Mouse (Mus musculus): ENCODE data around the gene Vmn1r137. TPM values are rescaled to one million over a fixed set of nuclear protein-coding genes. Genes with fewer than 3 reads are reported as not detected.

The Vmn1r137 gene
- polyA plus RNA-seq (2021; fragmentation: Nextera tagmentation) = not detected in 2 replicates
- long read RNA-seq, experiment 1 = 0 reads
- long read RNA-seq, experiment 2 = 0 reads

DNA sequence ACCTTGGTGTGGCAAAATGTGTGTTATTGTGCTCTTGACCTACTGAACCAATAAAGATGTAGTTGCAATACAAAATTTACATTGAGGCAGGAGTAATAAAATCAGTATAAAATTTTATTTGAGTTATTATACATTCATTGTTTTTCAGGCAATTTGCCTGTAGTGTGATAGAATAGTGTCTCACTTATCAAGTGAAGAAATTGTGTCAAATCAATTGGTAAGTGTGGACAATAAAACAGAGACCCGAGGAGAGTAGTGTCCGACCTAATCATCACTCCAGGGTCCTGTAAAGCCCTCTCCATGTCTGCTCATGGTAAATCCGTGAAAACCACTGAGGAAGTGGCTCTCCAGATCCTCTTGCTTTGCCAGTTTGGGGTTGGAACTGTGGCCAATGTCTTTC is at the start of gene Vmn1r137:
Gene Vmn1r137 (plus strand): TSS at position 301 of the 400 bp plus-strand sequence.

DNA sequence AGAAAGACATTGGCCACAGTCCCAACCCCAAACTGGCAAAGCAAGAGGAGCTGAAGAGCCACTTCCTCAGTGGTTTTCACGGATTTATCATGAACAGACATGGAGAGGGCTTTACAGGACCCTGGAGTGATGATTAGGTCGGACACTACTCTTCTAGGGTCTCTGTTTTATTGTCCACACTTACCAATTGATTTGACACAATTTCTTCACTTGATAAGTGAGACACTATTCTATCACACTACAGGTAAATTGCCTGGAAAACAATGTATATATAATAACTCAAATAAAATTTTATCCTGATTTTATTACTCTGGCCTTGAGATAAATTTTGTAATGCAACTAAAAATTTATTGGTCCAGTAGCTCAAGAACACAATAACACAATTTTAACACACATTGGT is 34.4 kb downstream of the Vmn1r137 start, which contains the start of gene Vmn1r138:
Gene Vmn1r138 (minus strand): TSS at position 101 of the 400 bp plus-strand sequence.

Other genes starting within 250 kb of the Vmn1r137 start
- gene Gm4175, start 233.1 kb upstream of the Vmn1r137 start, polyA plus RNA-seq (2021; fragmentation: Nextera tagmentation) = not detected in 2 replicates
- gene Gm4177, start 197.9 kb upstream of the Vmn1r137 start, polyA plus RNA-seq (2021; fragmentation: Nextera tagmentation) = not detected in 2 replicates
- not detected in 2 replicates for gene Vmn1r135, start 162.2 kb upstream of the Vmn1r137 start, polyA plus RNA-seq (2021; fragmentation: Nextera tagmentation)
- not detected in 2 replicates for gene Gm5725, start 150.3 kb upstream of the Vmn1r137 start, polyA plus RNA-seq (2021; fragmentation: Nextera tagmentation)
- not detected in 2 replicates for gene Gm5891, start 73.3 kb upstream of the Vmn1r137 start, polyA plus RNA-seq (2021; fragmentation: Nextera tagmentation)
- gene Vmn1r138, start 34.3 kb downstream of the Vmn1r137 start, polyA plus RNA-seq (2021; fragmentation: Nextera tagmentation) = not detected in 2 replicates
- not detected in 2 replicates for gene Gm6176, start 61.7 kb downstream of the Vmn1r137 start, polyA plus RNA-seq (2021; fragmentation: Nextera tagmentation)
- not detected in 2 replicates for gene Vmn1r139, start 74.5 kb downstream of the Vmn1r137 start, polyA plus RNA-seq (2021; fragmentation: Nextera tagmentation)
- gene Gm16451, start 123.7 kb downstream of the Vmn1r137 start, polyA plus RNA-seq (2021; fragmentation: Nextera tagmentation) = not detected in 2 replicates
- not detected in 2 replicates for gene Gm10666, start 140.2 kb downstream of the Vmn1r137 start, polyA plus RNA-seq (2021; fragmentation: Nextera tagmentation)
- gene Vmn1r142, start 169.4 kb downstream of the Vmn1r137 start, polyA plus RNA-seq (2021; fragmentation: Nextera tagmentation) = not detected in 2 replicates
- gene Vmn1r143, start 194.8 kb downstream of the Vmn1r137 start, polyA plus RNA-seq (2021; fragmentation: Nextera tagmentation) = not detected in 2 replicates
- not detected in 2 replicates for gene Gm8653, start 206.7 kb downstream of the Vmn1r137 start, polyA plus RNA-seq (2021; fragmentation: Nextera tagmentation)
- gene Gm8453, start 234.9 kb downstream of the Vmn1r137 start, polyA plus RNA-seq (2021; fragmentation: Nextera tagmentation) = not detected in 2 replicates